Mouse (Mus musculus): Measurements from ENCODE around the gene Atp8b4.

The Atp8b4 gene

DNA sequence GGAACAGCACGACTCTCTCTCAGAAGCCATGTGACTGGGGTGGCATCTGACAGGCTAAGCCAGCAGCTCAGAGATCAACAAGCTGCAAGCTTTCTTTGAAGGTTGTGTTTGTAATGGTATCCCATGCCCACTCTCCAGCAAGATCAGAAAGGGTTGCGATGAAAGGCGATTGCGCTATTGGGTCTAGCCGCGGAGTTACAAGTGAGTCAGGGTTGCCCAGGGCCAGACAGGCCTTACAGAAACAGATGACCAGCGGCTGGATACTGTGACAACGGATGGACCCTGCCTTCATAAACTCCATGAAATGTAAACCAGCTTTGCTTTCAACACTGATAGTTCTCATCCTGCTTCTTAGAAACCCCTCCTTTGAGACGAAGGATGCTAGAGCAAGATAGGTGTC is 66.2 kb downstream of the Atp8b4 start:
- no peak for DNase-seq (ENCODE audit: low read depth, low spot score)

DNA sequence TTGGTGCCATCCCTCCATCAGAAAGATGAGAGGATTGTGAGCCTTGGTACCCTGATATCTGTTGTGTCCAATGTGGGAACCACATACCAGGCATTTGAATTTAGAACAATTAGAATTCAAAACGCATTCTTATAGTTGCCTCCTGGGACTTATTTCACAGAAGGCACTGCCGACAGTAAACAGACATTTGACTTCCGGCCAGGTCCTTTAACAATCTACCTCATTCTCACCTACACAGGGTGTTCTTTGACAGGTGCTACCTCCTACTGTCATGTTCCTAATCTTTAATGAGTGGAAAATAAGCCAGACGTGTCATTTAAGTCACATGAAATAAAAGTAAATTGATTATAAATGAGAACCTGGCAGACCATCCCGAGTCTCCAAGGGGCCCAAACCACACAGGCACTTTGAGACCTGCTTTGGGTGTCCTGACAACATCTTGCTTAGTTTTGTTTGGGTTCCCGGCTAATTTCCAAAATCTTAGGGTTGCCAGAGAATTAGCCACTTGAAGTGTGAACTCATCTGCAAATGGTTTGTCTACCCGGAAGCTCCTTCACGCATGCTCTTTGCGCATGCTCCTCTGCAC is 67.9 kb downstream of the Atp8b4 start:
- no peak for DNase-seq (ENCODE audit: low read depth, low spot score)

DNA sequence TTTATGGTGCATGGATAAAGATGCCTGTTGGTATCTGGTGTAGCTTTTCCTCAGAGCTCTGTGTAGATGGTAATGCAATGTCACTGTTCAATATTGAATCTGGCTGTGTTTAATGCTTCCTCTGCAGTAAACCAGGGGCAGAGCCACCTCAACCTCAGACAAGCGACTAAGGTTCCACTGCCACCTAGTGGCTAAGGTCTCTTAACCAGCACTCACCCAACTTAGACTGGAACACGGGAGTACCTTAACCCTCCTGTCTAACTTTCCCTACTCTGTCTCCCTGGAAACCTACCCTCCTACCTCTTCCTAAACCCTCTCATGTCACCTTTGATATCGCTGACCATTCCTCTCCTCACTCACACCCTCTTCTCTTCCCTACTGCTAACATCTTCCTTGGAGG is 71.2 kb downstream of the Atp8b4 start:
- DNase-seq (ENCODE audit: low read depth, low spot score) = peak; percentile 52

DNA sequence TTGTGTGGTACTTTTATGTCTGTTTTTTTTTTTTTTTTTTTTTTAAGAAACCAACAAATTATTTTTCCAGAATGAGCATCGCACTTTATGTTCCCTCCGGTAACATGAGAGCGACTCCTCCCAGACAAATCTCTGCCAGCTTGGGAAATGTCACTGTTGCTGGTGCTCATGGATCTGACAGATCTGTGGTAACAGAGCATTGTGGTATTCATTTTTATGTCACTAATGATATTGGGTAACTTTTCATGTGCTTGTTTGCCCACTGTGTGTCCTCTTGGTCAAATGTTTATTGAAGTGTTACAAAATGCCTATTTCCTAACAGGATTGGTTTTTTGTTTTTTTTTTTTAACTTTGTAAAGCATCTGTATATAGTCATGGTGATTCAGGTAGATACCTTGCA is 75.3 kb downstream of the Atp8b4 start:
- DNase-seq (ENCODE audit: low read depth, low spot score) = no peak

DNA sequence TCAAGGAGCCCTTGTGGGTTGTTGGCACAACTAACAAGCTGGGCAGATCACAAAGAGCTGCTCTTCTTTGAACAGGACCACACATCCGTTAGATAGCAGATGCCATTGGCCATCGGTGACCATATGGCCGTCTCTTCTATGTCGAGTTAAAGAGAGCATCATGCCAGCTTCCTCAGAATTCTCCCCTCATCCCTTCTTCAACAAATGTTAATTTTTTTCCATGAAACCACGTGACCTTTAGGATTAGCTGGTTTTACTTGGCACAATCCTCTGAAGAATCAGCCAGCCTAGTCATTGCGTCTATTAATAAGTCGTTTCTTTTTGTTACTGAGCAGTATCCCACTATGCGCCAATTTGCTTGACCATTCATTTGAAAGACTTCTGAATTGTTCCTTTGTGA is 75.8 kb downstream of the Atp8b4 start:
- DNase-seq (ENCODE audit: low read depth, low spot score) = no peak

DNA sequence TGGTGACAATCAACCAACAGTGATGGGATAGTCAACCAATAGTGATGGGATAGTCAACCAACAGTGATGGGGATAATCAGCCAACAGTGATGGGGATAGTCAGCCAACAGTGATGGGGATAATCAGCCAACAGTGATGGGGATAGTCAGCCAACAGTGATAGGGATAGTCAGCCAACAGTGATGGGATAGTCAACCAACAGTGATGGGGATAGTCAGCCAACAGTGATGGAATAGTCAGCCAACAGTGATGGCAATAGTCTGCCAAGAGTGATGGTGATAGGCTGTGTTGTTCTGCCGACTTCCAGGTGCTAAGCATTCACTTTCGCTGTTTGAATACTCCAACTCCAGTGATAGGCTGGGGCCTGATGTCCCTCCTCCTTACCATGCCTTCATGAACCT is 79.6 kb downstream of the Atp8b4 start:
- no peak for DNase-seq (ENCODE audit: low read depth, low spot score)

DNA sequence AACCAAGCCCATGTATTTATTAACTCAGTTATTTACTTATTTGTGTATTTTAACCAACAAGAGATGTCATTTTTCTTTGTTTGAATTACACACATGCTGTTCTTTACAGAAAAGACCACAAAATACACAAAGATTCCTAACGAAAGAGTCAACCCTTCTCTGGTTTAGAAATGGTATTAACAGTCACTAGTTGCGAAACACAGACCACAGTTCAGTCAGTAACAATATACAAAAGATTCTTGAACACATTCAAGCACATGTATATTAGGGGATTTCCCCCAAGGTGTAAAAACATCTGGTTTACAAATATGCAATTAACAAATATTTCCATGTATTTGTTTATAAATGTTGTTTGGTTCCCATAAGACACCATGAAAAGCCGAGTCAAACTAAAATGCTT is 81.6 kb downstream of the Atp8b4 start:
- no peak for DNase-seq (ENCODE audit: low read depth, low spot score)

DNA sequence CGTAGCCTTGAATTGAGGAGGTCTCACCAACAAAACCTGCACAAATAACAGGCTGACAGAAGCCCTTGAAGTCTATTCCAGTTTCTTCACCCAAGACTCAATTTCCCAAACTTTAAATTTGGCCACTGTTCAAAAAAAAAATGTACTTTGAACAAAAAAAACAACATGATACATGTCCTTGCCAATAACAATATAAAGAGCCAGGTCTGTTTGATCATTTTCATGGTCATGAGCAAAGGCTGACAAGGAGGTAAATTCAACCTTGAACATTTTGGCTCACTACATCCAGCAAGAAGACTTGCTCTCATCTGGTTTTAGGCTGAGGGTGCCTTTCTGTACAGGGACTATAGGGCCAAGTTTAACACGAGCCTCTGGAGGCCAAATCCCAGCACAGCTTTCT is 83.7 kb downstream of the Atp8b4 start:
- DNase-seq (ENCODE audit: low read depth, low spot score) = no peak

DNA sequence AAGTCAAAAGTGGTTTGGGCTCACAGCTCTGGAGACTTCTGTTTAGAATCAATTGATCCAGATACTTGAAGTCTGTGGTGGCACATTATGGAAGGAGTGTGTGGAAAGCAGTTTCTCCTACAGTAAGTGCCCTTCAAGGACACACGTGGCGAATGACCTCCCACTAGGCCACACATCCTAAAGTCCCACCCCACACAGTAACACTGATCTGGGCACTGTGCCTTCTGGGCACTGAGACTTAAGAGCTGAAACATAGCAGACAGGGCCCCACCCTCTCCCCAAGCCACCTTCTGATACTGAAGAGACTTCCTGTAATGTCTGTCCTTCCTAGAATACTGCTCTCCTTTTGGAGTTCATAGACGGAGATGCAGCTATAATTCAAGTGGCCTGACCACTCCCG is 84.5 kb downstream of the Atp8b4 start:
- no peak for DNase-seq (ENCODE audit: low read depth, low spot score)

DNA sequence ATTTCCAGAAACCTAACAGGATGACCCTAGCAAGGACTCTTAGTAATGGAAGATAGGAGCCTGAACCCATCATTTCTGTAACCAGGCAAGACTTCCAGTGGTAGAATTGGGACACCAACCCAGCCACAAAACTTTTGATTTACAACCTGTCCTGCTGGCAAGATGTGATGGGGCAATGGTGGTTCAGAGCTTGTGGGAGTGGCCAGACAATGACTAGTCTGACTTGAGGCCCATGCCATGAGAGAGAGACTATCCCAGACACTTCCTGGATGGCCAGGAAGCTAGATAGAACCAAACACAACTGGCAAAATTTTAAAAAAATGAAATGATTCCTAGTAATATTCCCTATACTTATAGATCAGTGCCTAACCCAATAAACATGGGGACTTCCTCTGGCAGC is 87.7 kb downstream of the Atp8b4 start:
- DNase-seq (ENCODE audit: low read depth, low spot score) = no peak

DNA sequence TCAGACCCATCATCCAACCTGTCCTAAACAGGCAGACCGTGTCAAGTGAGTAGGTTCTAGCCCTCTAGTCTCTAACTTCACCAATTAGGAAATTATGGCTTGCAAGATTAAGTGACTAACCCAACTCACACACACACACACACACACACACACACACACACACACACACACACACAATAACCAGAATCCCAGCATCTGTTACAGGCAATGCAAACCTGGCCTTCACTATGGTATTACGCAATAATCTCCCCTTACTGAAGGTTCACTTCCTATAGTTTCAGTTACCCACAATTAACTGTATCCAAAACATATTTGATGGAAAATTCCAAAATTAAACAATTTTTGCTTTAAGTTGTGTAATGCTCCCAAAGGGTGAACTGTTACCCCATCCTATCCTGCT is 101.0 kb downstream of the Atp8b4 start:
- DNase-seq (ENCODE audit: low read depth, low spot score) = no peak

DNA sequence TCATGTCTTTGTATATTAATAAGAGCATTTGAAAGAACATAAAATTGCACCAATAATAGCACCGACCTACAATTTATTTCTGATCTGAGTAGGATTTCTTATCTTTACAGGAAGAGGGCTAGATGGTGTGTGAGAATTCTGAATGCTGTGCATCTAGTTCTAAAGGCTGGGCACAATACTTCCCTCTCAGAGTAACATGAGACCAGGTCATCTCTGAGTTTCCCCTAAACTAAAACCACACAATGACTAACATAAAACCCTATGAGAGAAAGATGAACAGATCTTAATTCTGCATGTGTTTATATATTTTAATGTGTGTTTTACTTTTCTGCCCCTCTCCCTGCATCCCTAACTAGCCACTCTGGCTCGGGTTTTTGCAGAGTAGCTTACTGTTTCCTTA is 101.5 kb downstream of the Atp8b4 start:
- no peak for DNase-seq (ENCODE audit: low read depth, low spot score)

DNA sequence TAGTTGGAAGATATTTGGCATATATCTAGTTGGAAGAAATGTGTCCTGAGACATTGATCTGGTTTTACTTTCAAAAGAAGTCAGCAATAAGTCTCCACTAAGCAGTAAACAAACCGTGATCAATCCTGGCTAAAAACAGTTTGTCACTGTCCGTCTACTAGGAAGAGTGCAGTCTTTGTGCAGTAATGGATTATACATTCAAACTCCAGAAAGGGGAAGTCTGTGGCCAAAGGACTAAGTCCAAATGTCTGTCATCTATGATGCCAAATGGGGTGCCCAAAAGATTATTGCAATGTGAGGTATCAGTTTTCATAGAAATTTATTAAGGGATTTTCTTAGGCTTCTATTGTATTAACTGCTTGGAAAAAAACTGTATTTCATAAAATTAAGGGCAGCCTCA is 102.3 kb downstream of the Atp8b4 start:
- DNase-seq (ENCODE audit: low read depth, low spot score) = no peak

DNA sequence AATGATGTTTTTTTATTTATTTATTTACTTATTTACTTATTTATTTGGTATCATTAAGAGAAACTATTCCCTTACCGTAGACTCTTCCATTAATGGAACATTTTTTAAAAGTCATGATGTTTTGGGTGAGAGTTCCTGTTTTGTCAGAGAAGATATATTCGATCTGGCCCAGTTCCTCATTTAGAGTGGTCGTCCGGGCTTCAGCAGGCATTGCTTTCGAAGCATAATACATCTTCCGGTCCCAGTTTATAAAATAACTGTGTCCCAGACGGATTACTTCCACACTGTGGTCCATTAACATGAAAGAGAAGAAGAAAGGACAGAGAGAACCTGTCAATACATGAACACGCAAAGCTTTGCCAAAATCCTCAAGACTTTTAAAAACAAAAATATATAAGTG is 103.0 kb downstream of the Atp8b4 start:
- no peak for DNase-seq (ENCODE audit: low read depth, low spot score)

DNA sequence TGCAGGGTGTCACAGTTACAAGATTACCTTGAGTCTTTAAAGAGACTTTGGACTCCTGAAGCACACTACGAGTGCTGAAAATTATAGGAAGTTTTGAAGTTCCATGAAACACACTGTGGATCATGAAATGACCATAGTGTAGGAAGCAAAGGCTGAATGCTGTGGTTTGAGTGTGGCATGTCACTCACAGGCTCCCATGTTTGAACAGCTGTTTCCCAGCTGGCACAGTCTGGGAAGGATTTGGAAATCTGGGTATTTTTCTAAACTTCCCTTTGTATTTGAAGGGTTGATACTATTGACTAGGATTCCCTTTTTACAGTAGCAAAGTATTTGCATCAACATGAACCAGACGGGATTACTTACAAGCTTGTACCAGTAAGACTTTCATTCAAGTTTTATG is 105.5 kb downstream of the Atp8b4 start:
- no peak for DNase-seq (ENCODE audit: low read depth, low spot score)

DNA sequence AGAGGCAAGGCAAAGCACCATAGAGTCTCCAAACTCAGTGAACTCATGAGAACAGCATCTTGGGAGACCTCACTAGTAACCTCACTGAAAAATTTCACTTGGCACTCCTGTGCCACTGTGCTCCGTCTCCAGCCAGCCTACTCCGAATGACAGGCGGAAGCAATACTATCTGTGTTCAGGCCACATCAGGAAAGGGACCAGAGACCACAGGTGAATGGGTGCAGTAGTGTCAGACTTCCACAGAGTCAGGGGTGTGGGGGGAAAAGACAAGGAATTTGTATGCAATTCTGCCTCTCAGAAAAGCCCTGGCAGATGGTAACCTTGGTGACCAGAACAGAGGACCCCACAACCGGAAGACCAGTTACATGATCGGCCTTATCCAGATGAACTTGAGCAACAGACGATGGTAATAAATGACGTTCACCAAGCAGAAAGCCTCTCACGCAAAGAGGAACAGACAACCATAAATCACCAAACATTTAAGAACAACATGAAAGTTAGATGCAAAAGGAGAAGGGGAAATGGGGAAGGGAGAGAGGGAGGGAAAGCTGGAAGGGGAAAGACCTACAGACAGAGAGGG is 112.9 kb downstream of the Atp8b4 start:
- no peak for DNase-seq (ENCODE audit: low read depth, low spot score)

DNA sequence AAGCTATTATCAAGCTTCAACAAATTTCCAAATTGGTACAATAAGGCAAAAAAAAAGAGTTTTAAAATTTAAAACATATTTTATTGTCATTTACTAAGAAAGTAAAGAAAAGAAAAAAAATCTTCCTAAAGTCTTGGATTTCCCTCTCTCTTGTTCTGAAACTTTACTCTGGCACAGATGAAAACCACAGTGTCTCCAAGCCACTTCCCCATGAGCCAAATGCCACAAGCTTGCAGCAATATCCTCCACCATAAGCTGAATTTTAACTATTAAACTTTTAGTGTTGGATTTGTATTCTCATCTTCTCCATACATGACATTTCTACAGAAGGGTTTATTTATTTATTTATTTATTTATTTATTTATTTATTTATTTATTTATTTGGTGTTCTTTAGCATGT is 114.4 kb downstream of the Atp8b4 start:
- DNase-seq (ENCODE audit: low read depth, low spot score) = no peak

DNA sequence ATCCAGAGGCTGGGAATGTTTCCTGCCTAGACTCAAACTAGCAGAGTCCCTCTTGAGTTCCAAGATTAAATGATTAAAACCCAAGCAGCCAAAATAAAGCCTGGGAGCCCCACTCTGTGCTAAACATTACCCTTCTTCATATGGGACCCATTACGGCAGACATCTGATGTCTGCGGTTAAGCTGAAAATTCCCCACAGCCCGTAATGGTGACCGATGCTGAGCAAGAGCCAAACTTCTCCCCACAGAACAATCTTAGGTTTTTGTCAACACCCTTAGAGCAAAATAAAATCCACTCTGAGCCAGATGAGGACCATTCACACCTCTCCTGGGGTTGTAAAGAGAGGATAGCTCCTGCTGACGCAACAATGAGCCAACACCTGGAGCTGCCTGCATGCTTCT is 120.2 kb downstream of the Atp8b4 start:
- no peak for DNase-seq (ENCODE audit: low read depth, low spot score)

DNA sequence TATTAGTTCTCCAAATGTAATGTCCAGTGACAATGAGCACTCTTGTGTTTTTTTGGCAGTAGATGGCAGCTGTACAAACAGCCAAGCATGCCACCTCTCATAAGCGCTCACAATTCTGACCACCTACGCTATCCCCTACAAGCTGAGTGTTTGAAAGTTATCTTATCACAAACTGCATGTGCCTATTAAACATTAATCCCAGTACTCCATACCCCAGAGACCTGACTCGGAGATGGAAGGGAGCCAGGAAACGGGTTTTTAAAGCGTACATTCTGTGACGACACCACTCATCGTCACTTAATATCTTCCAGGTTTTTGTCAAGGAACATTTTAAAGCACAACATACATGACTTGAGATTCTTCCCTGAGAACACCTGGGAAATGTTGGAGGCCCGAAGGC is 128.8 kb downstream of the Atp8b4 start:
- no peak for DNase-seq (ENCODE audit: low read depth, low spot score)

DNA sequence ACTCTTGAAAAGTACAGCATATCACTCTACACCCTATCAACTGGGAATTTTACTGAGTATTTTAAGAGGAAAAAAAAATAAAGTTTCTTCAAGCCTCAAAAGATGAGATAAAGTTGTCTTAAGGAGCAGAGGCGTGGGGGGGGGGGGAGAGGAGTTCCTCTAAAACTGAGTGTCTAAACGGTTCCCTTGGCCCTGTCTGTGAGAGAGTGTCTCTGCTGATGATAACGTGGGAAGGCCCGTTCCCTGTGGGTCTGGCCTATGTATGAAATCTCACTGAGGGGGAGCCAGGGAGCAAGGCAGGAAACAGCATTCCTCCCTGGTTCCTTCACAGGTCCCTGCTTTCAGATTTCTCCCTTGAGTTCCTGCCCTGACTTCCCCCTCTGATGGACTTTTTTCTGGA is 130.7 kb downstream of the Atp8b4 start:
- DNase-seq (ENCODE audit: low read depth, low spot score) = no peak

DNA sequence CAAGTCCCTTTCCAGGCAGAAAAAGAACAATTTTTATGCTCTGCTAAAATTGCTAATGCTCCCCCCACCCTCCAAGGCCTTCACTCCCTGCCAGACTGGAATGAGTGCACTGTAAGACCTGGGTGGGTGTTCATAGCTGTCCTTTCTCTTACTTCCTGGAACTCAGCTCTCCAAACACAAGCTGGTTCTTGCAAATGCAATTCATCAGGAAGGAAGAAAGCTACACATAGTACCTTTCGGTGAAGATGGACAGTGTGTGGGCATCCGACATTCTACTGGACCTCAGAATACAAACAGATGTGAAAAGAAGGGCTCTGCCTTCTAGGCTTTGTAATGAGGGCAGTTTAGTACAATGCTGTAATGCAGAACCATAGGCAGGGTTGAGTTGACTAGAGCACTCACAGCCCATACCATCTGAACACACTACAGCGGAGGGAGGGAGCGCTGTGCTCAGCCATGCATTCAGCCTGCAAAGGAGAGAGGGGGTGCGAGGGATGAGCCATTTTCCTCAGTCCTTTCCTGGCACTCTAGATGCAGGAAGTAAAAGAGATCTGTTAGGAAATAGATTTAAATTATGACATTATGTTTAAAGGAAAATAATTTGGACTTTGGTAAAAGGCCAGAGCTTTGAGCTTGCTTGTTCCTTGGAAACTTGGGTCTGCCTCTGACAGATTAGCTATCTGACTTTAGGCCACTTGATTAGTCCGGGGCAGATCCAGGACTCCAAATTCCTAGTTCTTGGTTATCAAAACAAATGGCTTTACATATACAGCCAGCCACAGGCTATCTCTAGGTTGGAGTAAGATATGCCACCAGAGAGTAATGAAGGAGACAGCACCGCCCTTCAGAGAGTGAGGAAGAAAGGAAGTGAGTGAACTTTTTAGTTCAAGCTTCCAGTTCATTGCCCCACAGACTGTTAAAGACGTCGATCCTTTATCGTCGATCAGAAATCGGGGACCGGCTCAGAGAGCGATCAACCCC is 136.4 kb downstream of the Atp8b4 start:
- DNase-seq (ENCODE audit: low read depth, low spot score) = no peak

DNA sequence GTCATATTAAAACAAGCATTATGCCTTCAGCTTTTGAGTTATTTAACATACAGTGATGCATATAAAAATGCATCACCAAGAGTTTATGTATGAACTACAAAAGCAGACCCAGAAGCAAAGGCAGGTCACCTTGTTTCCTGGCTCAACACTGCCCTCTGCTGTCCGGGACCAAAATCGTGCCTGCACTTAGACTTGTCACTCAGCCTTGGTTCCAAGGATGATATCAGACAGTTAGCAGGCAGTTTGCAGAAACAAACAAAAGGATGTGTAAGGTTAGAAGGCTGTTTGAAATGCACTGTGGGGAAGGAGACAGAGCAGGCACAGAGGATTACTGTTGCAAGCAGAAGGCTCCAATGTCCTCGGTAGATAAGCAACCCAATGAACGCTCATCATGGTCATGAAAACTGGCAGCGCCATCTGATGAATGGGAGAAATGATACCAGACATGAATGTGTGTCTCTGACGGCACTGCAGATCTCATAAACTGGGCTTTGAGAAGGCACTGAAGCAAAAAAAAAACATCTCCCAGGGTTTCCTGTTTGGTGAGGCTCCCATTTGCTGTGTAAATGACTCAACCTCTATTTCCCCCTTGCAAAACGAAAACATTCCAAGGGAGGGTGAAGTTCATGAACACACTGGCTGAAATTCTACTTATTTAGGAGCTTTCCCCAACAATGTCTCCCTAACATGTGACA is 137.3 kb downstream of the Atp8b4 start:
- DNase-seq (ENCODE audit: low read depth, low spot score) = peak; percentile 61
